Mouse (Mus musculus): ENCODE results near the gene Rab3a.
A peak's percentile ranks its signal among the peaks of the same experiment; 100 is the strongest.

Rab3a gene

GRCm38 (mm10) chr8:70803761-70804480 is 49.4 kb downstream of the Rab3a start:
- DNase-seq, result peak; percentile 46

- DNase-seq, result peak; percentile 93
These were observed 50.2 kb downstream of the Rab3a start, which contains the start of gene Mast3 for GRCm38 (mm10) chr8:70804481-70805206. Mast3 (minus strand) TSS chr8:70805054.

- DNase-seq, result no peak
These were observed 52.1 kb downstream of the Rab3a start for GRCm38 (mm10) chr8:70806541-70806940.

GRCm38 (mm10) chr8:70807304-70807703 is 52.8 kb downstream of the Rab3a start:
- no peak for DNase-seq

GRCm38 (mm10) chr8:70808239-70808638 is 53.8 kb downstream of the Rab3a start, which contains the start of gene Il12rb1:
Il12rb1 (plus strand) TSS chr8:70808449.
- no peak for DNase-seq

Data from embryo, embryonic 11 days (tissue).